Mouse (Mus musculus): ENCODE results near the gene Pkig. TPM values are rescaled to one million over a fixed set of nuclear protein-coding genes. Genes with fewer than 3 reads are reported as not detected.
A peak's percentile ranks its signal among the peaks of the same experiment; 100 is the strongest.

Gene Pkig
- polyA plus RNA-seq, 1 experiment from 2014 or later = 156 TPM

DNA sequence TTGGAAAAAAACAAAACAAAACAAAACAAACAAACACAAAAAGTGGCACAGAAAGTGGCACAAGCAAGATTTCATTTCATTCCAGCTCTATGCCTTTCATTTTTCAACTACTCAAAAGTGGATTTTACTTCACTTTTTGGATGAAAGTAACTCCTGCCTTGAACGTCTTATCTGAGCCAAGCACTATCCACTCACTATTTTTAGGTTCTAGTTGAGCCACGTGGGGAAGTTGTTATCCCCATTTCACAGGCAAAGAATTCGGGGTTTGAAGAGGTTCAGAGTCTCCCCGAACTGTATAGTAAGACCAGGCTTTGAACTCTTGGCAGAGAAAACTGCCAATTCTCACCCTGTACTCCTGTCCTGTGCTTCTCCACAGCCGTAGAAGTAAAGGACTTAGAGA is 50.1 kb downstream of the Pkig start:
- H3K4me2 ChIP-seq = no peak overlapping the region
- no peak overlapping the region for H3K9ac ChIP-seq
- H3K36me3 ChIP-seq (replicated peaks) = peaks cover 22% of the 10 kb centered on the region
- no peaks in the 10 kb centered on the region for H3K9me3 ChIP-seq
- H3K4me1 ChIP-seq = no peaks in the 10 kb centered on the region; the same call in 1 of the 2 replicates
- no peak overlapping the region for H3K27ac ChIP-seq
- H3K4me3 ChIP-seq (replicated peaks) = no peak overlapping the region
- H3K27me3 ChIP-seq = no peaks in the 10 kb centered on the region
- no peak for ATAC-seq (ENCODE audit: low FRiP score)
- WGBS = 90% methylated on average over 5 of the region's 5 CpGs

DNA sequence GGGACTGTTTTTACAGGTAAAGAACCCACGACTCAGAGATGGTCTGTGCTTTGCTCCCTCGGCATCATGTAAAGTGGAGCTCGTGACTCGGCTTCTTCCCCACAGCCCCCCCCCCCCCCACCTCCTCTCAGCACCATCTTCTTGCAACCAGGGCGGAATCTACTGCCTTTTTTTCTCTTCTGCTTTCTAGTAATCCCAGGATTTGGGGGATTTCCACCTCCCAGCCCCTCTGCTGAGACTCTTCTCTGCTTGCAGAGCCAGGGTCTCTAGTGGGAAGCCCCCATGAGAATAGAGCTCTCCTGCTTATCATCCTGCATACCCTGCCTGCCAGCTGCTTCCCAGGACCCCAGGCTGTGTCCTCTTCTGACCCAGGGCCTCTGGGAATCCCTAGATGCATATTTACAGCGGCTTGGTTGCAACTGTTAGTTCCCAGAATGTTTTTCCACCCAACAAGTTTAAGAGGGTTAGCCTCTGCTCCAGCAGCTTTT is 50.6 kb downstream of the Pkig start:
- H3K9ac ChIP-seq = no peak overlapping the region
- H3K4me2 ChIP-seq = no peak overlapping the region
- H3K9me3 ChIP-seq = no peaks in the 10 kb centered on the region
- no peak overlapping the region for H3K4me3 ChIP-seq (replicated peaks)
- H3K27ac ChIP-seq = no peak overlapping the region
- no peak for ATAC-seq (ENCODE audit: low FRiP score)
- H3K4me1 ChIP-seq = no peaks in the 10 kb centered on the region; the same call in 1 of the 2 replicates
- peaks cover 22% of the 10 kb centered on the region for H3K36me3 ChIP-seq (replicated peaks)
- 89% methylated on average over 6 of the region's 6 CpGs for WGBS
- H3K27me3 ChIP-seq = no peaks in the 10 kb centered on the region

DNA sequence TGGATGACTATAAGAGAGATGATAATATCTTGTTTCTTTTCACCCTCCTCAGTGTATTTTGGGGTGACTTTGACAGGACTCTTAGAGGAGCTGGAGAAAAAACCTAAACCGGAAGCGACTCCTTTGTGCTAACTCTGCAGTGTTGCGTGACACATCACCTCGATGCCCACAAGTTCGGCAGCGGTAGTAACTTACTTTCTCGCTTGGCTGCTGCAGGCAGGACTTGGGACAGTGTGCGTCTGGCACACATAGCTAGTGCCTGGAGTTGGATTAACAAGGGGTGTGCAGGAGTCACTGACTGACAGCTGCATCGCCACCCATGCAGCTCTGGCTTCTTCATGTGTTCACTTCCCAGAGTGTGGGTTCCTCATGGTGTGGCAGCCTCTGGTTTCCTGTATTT is 51.8 kb downstream of the Pkig start:
- peaks cover 13% of the 10 kb centered on the region for H3K36me3 ChIP-seq (replicated peaks)
- H3K4me3 ChIP-seq (replicated peaks) = no peak overlapping the region
- no peak overlapping the region for H3K27ac ChIP-seq
- no peaks in the 10 kb centered on the region for H3K27me3 ChIP-seq
- no peaks in the 10 kb centered on the region; the same call in 1 of the 2 replicates for H3K4me1 ChIP-seq
- H3K9me3 ChIP-seq = no peaks in the 10 kb centered on the region
- no peak for ATAC-seq (ENCODE audit: low FRiP score)
- 92% methylated on average over 9 of the region's 9 CpGs for WGBS
- H3K9ac ChIP-seq = no peak overlapping the region
- no peak overlapping the region for H3K4me2 ChIP-seq

DNA sequence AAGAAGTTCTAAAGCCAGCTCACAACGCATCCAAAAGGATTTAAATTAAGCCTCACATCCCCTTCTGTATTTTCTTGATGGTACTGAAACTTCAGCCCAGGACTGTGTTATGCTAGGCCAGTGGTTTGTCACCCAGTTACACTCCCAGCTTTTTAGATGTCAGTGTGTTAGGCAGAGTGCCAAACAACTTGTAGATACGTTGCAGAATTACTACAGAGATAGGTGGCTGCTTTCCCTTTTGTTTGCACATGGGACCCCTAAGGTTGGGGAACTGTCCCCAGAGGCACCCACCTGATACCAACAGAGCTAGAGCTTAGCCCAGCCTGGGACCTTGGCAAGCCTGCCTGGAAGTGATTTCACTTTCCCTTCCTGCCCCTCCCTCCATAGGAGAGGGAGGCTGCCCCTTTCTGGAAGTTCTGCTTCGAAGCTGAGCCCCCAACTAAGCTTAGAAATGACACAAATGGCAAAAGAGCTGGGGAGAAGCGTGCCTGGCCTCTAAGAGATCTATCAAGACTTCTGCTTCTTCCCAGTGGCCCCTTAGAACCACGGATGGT is 52.5 kb downstream of the Pkig start:
- Histone ChIP-seq H3K9ac (no peak overlapping the region), H3K36me3 (replicated peaks) (peaks cover 7% of the 10 kb centered on the region; the same call in 1 of the 2 replicates), H3K4me1 (no peaks in the 10 kb centered on the region; the same call in 1 of the 2 replicates), H3K4me2 (no peak overlapping the region), H3K27ac (no peak overlapping the region), H3K27me3 (no peaks in the 10 kb centered on the region), H3K4me3 (replicated peaks) (no peak overlapping the region), H3K9me3 (no peaks in the 10 kb centered on the region)
- ATAC-seq (ENCODE audit: low FRiP score) = no peak
- 83% methylated on average over 5 of the region's 5 CpGs for WGBS

DNA sequence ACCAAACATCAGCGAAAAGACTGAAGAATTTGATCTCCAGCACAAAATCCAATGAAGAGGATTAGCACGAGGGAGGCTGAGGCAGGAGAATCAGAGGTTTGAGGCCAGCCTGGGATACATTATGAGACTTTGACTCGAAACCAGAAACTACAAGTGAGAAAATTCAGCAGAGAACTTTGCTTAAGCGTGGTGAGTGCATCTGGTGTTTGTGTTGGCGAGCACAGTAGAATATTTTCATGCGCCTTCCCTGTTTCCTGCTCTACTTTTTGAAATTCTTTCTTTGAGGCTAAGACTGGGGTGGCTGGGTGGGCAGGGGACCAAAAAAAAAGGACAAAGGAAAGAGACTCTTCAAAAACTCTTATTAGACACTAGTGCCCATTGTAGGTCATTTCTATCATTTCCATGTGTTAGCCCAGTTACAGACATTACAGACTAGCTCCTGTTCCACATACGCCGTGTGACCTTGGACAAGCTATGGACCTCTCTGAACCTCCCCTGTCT is 53.2 kb downstream of the Pkig start:
- Histone ChIP-seq H3K4me1 (peaks cover 7% of the 10 kb centered on the region), H3K27me3 (no peaks in the 10 kb centered on the region), H3K4me3 (replicated peaks) (no peak overlapping the region), H3K9me3 (no peaks in the 10 kb centered on the region), H3K9ac (no peak overlapping the region), H3K36me3 (replicated peaks) (0 out of 2 replicates have a peak, but pooled peaks cover 7% of the 10 kb centered on the region), H3K4me2 (no peak overlapping the region), H3K27ac (no peak overlapping the region)
- no peak for ATAC-seq (ENCODE audit: low FRiP score)
- WGBS = 92% methylated on average over 8 of the region's 8 CpGs

DNA sequence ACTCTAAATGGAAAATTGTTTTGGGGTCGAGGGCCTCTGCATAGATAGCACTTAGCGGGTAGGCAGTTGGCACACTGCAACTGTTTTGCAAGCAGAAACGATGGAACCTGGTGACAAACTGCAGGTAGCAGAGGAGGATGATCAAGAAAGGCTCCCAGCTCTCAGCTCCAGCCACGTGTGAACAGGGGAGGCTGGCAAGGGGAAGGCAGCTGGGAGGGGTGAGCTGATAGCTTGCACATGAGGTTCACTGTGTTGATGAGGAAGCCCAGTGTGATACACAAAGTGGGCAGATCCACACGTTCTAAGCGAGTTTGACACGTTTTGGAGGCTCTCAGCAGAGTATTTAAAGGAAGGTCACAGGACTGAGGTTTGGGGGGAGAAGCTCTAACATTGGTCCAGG is 54.3 kb downstream of the Pkig start:
- Histone ChIP-seq H3K36me3 (replicated peaks) (0 out of 2 replicates have a peak, but pooled peaks cover 7% of the 10 kb centered on the region), H3K27me3 (no peaks in the 10 kb centered on the region), H3K9me3 (no peaks in the 10 kb centered on the region), H3K9ac (no peak overlapping the region; the same call in 1 of the 2 replicates), H3K4me1 (peaks cover 17% of the 10 kb centered on the region), H3K4me2 (no peak overlapping the region), H3K4me3 (replicated peaks) (no peak overlapping the region), H3K27ac (no peak overlapping the region)
- ATAC-seq (ENCODE audit: low FRiP score) = no peak
- 75% methylated on average over 7 of the region's 7 CpGs for WGBS

DNA sequence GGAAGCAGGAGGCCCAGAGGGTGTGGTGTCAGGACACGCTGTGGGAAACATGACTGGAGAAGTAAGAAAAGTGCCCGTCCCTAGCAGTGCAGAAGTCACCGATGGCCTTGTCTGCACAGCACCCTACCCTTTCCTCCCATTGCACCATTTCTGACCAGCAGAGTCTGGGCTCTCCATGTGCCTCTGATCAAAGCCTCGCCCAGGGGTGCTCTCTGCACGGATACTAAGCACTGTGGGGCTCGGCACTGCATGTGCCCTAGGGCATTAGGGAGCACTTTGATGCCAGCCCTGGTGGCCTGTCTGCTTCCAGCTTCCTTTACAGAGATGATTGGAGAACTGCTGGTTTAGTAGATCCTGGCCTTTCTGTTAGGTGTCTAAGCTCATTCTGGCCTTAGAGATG is 54.7 kb downstream of the Pkig start:
- no peak for ATAC-seq (ENCODE audit: low FRiP score)
- 87% methylated on average over 6 of the region's 6 CpGs for WGBS
- no peak overlapping the region; the same call in 1 of the 2 replicates for H3K9ac ChIP-seq
- H3K9me3 ChIP-seq = no peaks in the 10 kb centered on the region
- no peaks in the 10 kb centered on the region for H3K27me3 ChIP-seq
- H3K4me3 ChIP-seq (replicated peaks) = no peak overlapping the region
- no peak overlapping the region for H3K4me2 ChIP-seq
- H3K27ac ChIP-seq = no peak overlapping the region
- peaks cover 17% of the 10 kb centered on the region for H3K4me1 ChIP-seq
- 0 out of 2 replicates have a peak, but pooled peaks cover 7% of the 10 kb centered on the region for H3K36me3 ChIP-seq (replicated peaks)

DNA sequence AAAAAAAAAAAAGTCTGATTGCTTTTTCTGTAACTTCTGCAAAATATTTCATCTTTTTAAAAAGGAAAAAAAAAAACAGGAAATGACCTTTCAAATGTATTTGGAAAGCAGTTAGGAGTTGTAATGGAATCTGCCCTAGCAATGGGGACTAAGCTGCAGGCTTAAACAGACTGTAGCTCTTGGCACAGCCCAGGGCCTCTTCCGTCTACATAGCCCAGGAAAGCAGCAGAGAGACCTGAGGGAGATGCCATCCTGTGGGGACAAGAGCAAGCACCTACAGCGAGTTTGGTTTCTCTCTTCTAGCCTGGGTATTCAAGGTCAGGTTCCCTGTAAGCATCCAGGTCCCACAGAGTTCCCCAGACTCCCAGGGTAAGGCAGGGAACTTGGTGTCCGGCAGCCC is 55.2 kb downstream of the Pkig start:
- no peak overlapping the region for H3K9ac ChIP-seq
- no peak overlapping the region for H3K27ac ChIP-seq
- 91% methylated on average over 3 of the region's 3 CpGs for WGBS
- no peaks in the 10 kb centered on the region for H3K27me3 ChIP-seq
- H3K4me2 ChIP-seq = no peak overlapping the region
- H3K4me1 ChIP-seq = peaks cover 17% of the 10 kb centered on the region
- ATAC-seq (ENCODE audit: low FRiP score) = no peak
- no peaks in the 10 kb centered on the region for H3K9me3 ChIP-seq
- H3K36me3 ChIP-seq (replicated peaks) = 0 out of 2 replicates have a peak, but pooled peaks cover 7% of the 10 kb centered on the region
- no peak overlapping the region for H3K4me3 ChIP-seq (replicated peaks)

DNA sequence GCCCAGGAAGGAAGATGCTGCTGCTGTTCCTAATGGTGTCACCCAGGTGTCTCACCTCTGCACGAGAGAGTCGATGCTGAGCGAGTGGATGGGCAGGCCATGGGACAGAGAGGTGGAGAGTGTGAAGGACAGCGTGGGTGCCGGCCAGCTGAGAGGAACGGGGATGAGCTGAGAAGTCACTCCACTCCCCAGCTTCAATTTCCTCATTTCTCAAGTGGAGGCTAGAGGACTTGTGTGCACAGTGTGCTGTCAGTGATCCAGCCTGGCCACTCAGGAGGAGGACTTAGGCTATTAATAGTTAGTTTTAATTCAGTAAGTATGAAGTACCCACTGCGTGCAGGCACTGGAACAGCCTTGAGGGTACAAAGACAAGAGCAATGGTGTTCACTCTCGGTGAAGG is 58.3 kb downstream of the Pkig start:
- H3K36me3 ChIP-seq (replicated peaks) = peaks cover 9% of the 10 kb centered on the region; the same call in 1 of the 2 replicates
- ATAC-seq (ENCODE audit: low FRiP score) = no peak
- no peak overlapping the region for H3K4me3 ChIP-seq (replicated peaks)
- no peak overlapping the region for H3K4me2 ChIP-seq
- H3K9ac ChIP-seq = no peak overlapping the region
- H3K9me3 ChIP-seq = no peaks in the 10 kb centered on the region
- peaks cover 21% of the 10 kb centered on the region for H3K4me1 ChIP-seq
- WGBS = 52% methylated on average over 8 of the region's 8 CpGs
- H3K27me3 ChIP-seq = no peaks in the 10 kb centered on the region
- peak overlapping the region; percentile 73 for H3K27ac ChIP-seq

DNA sequence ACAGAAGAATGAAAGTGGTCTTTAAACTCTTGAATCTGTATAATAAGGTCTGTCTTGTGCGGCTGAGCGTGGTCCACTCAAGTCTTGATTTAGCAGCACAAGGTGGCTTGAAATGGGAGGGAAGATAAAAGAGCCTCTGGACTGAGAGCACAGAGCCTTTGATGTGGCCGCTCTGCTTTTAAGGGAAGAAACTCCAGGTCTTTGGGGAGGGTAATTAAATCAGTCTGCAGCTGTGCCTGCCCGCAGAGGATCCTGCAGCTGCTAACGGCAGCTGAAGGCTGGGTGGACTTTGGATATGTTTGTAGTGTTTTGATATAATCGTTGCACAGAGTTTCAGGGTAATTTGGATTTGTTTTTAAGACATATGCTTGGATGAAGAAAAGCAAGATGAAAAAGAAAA is 58.7 kb downstream of the Pkig start:
- Histone ChIP-seq H3K27me3 (no peaks in the 10 kb centered on the region), H3K4me1 (peaks cover 21% of the 10 kb centered on the region), H3K36me3 (replicated peaks) (peaks cover 10% of the 10 kb centered on the region; the same call in 1 of the 2 replicates), H3K9me3 (no peaks in the 10 kb centered on the region), H3K4me2 (no peak overlapping the region), H3K27ac (peak overlapping the region; percentile 73), H3K4me3 (replicated peaks) (no peak overlapping the region), H3K9ac (no peak overlapping the region)
- no peak for ATAC-seq (ENCODE audit: low FRiP score)
- 7% methylated on average over 6 of the region's 6 CpGs for WGBS

DNA sequence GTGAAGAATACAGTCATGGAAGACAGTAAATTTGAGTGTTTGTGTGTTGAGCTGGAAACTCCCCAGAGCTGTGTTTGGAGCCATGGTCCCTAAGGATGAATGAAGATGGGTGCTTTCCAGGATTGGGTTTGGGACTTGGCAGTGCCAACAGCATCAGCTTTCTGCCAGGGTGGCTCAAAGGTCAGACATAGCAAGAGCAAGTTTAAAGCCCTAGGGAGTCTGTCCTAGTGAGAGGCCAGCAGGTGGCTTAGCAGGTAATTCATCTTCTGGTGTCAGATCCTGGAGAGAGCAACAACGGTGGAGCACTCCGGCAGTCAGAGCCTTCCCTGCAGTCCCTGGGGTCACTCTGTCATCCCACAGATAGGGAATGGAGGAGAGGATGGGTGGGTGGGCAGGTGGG is 60.3 kb downstream of the Pkig start:
- H3K9me3 ChIP-seq = no peaks in the 10 kb centered on the region
- no peaks in the 10 kb centered on the region for H3K27me3 ChIP-seq
- 77% methylated on average over 2 of the region's 2 CpGs for WGBS
- H3K4me1 ChIP-seq = peaks cover 31% of the 10 kb centered on the region
- H3K27ac ChIP-seq = no peak overlapping the region
- H3K4me3 ChIP-seq (replicated peaks) = no peak overlapping the region
- no peak for ATAC-seq (ENCODE audit: low FRiP score)
- H3K4me2 ChIP-seq = no peak overlapping the region
- H3K36me3 ChIP-seq (replicated peaks) = peaks cover 14% of the 10 kb centered on the region; the same call in 1 of the 2 replicates
- H3K9ac ChIP-seq = no peak overlapping the region

DNA sequence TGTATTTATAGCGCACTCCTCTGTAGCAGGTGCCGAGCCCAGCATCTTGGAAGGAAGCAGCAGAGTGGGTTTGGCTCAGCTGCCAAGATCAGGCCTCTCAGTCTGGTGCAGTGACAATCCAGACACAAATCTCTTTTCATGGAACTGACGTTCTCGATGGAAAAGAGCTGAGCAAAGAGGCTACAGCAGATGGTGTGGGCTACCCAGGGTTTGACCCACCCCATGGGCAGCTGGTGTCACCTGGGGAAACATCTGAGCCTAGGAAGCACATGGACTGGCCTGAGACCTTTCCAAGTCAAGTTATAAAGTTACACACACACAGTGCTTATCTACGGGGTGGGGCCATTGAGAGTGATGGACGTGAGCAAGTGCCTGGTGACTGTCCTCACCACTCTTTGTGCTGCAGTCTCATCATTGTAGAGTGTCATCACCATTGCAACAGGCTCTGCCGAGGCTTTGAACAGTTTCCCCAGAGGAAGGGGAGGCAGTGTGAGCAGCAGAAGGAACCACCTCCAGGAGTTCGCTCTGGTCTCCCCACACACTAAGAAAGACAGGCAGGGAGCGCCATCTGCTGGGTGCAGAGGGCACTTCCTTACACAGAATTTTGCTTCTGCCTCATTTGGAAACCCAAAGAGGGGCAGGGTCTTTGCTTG is 60.9 kb downstream of the Pkig start:
- Histone ChIP-seq H3K4me3 (replicated peaks) (no peak overlapping the region), H3K4me2 (no peak overlapping the region), H3K36me3 (replicated peaks) (peaks cover 18% of the 10 kb centered on the region; the same call in 1 of the 2 replicates), H3K9me3 (no peaks in the 10 kb centered on the region), H3K9ac (no peak overlapping the region), H3K27ac (no peak overlapping the region), H3K27me3 (no peaks in the 10 kb centered on the region), H3K4me1 (peaks cover 31% of the 10 kb centered on the region)
- ATAC-seq (ENCODE audit: low FRiP score) = peak; percentile 71
- 52% methylated on average over 9 of the region's 9 CpGs for WGBS
